Mouse (Mus musculus) MEL (cell line): Measurements from ENCODE around the gene Fgfr2. TPM values are rescaled to one million over a fixed set of nuclear protein-coding genes. Genes with fewer than 3 reads are reported as not detected.

Experiments used
- DNase-seq: peaks from one replicate; pipeline ENCODE4 v3.0.0; 2011; ENCODE audit warnings: low read depth, low spot score
- H3K27ac ChIP-seq: 2 replicates; pipeline ENCODE4 v1.5.1; 2012; ENCODE audit warnings: low read depth, mild to moderate bottlenecking, control low read depth, low read length, moderate library complexity; ENCODE audit not compliant: control insufficient read depth
- H3K27me3 ChIP-seq, 2 experiments: fragments of 150-350 bp in 1 of 2; sonication (generic) in 1 of 2; 2 replicates each; pipeline ENCODE4 v1.6.1; 2012; ENCODE audit warnings: low read length in 2 of 2, mild to moderate bottlenecking in 2 of 2, improper control_type of control experiment in 1 of 2, moderate library complexity in 1 of 2; ENCODE audit not compliant: insufficient read depth in 2 of 2, control insufficient read depth in 1 of 2
- H3K36me3 ChIP-seq, 2 experiments: 2 replicates each; pipeline ENCODE4 v1.6.1; 2012 to 2014; ENCODE audit warnings: low read length in 2 of 2, improper control_type of control experiment in 1 of 2, inconsistent platforms in 1 of 2, mild to moderate bottlenecking in 1 of 2; ENCODE audit not compliant: insufficient read depth in 2 of 2, control insufficient read depth in 1 of 2
- H3K4me1 ChIP-seq, 2 experiments: fragments of 150-350 bp in 1 of 2; sonication (generic) in 1 of 2; 2 replicates each; pipeline ENCODE4 v1.6.1; 2012; ENCODE audit warnings: low read length in 2 of 2, improper control_type of control experiment in 1 of 2, mild to moderate bottlenecking in 1 of 2; ENCODE audit not compliant: insufficient read depth in 2 of 2, control insufficient read depth in 1 of 2
- H3K4me3 ChIP-seq, 2 experiments: fragments of 150-350 bp in 1 of 2; sonication (generic) in 1 of 2; 2 replicates each; pipeline ENCODE4 v1.5.1; 2012; ENCODE audit warnings: low read depth in 2 of 2, low read length in 2 of 2, mild to moderate bottlenecking in 2 of 2, moderate library complexity in 2 of 2, control low read depth in 1 of 2, improper control_type of control experiment in 1 of 2; ENCODE audit not compliant: control insufficient read depth in 1 of 2, insufficient read depth in 1 of 2
- H3K79me2 ChIP-seq: 2 replicates; pipeline ENCODE4 v1.6.1; 2012; ENCODE audit warnings: mild to moderate bottlenecking, low read length, moderate library complexity; ENCODE audit not compliant: control insufficient read depth, poor library complexity, insufficient read depth
- H3K9ac ChIP-seq: 2 replicates; pipeline ENCODE4 v1.6.1; 2012; ENCODE audit warnings: low read depth, mild to moderate bottlenecking, control low read depth, low read length, moderate library complexity; ENCODE audit not compliant: control insufficient read depth, poor library complexity, severe bottlenecking
- H3K9me3 ChIP-seq: fragments of 150-350 bp; sonication (generic); replicated peaks from 2 replicates; pipeline ENCODE4 v1.6.1; 2012; ENCODE audit warnings: mild to moderate bottlenecking, low read length, improper control_type of control experiment, moderate library complexity; ENCODE audit not compliant: insufficient read depth
- CHD1 ChIP-seq: IDR thresholded peaks from 2 replicates; pipeline ENCODE4 v1.6.1; 2012; ENCODE audit warnings: low read depth, mild to moderate bottlenecking, inconsistent platforms, low read length, improper control_type of control experiment
- E2F4 ChIP-seq: IDR thresholded peaks from 2 replicates; pipeline ENCODE4 v1.6.1; 2011; ENCODE audit warnings: low read depth, low read length, improper control_type of control experiment, borderline replicate concordance
- ELF1 ChIP-seq: IDR thresholded peaks from 2 replicates; pipeline ENCODE4 v1.6.1; 2014; ENCODE audit warnings: low read depth, mild to moderate bottlenecking, inconsistent platforms, low read length, improper control_type of control experiment, moderate library complexity
- ETS1 ChIP-seq: IDR thresholded peaks from 2 replicates; pipeline ENCODE4 v1.6.1; 2012; ENCODE audit warnings: low read depth, mild to moderate bottlenecking, inconsistent platforms, low read length, improper control_type of control experiment, moderate library complexity
- GABPA ChIP-seq: IDR thresholded peaks from 2 replicates; pipeline ENCODE4 v1.6.1; 2012; ENCODE audit warnings: low read depth, mild to moderate bottlenecking, inconsistent platforms, low read length, improper control_type of control experiment, moderate library complexity
- GATA1 ChIP-seq: IDR thresholded peaks from 2 replicates; pipeline ENCODE4 v1.6.1; 2011; ENCODE audit warnings: low read depth, low read length, improper control_type of control experiment
- JUND ChIP-seq: IDR thresholded peaks from 2 replicates; pipeline ENCODE4 v1.6.1; 2011; ENCODE audit warnings: low read depth, mild to moderate bottlenecking, improper control_type of control experiment, low read length
- MAFK ChIP-seq: IDR thresholded peaks from 2 replicates; pipeline ENCODE4 v1.6.1; 2011; ENCODE audit warnings: low read depth, mild to moderate bottlenecking, low read length, improper control_type of control experiment, borderline replicate concordance
- MAX ChIP-seq: IDR thresholded peaks from 2 replicates; pipeline ENCODE4 v1.6.1; 2011; ENCODE audit warnings: low read length, improper control_type of control experiment
- MXI1 ChIP-seq: IDR thresholded peaks from 2 replicates; pipeline ENCODE4 v1.6.1; 2011; ENCODE audit warnings: mild to moderate bottlenecking, low read depth, low read length, improper control_type of control experiment
- MYB ChIP-seq: IDR thresholded peaks from 2 replicates; pipeline ENCODE4 v1.6.1; 2011; ENCODE audit warnings: mild to moderate bottlenecking, low read depth, low read length, improper control_type of control experiment
- NRF1 ChIP-seq: IDR thresholded peaks from 2 replicates; pipeline ENCODE4 v1.6.1; 2014; ENCODE audit warnings: low read depth, mild to moderate bottlenecking, inconsistent platforms, low read length, improper control_type of control experiment, moderate library complexity; ENCODE audit not compliant: poor library complexity, insufficient read depth, severe bottlenecking
- POLR2A ChIP-seq, 2 experiments: IDR thresholded peaks; 2 replicates each; pipeline ENCODE4 v1.6.1; 2011 to 2012; ENCODE audit warnings: low read length in 2 of 2, mild to moderate bottlenecking in 2 of 2, control low read depth in 1 of 2, improper control_type of control experiment in 1 of 2, low read depth in 1 of 2, moderate library complexity in 1 of 2; ENCODE audit not compliant: control insufficient read depth in 1 of 2, insufficient read depth in 1 of 2, poor library complexity in 1 of 2
- POLR2AphosphoS2 ChIP-seq: IDR thresholded peaks from 2 replicates; pipeline ENCODE4 v1.6.1; 2011; ENCODE audit warnings: low read length, improper control_type of control experiment
- POLR2AphosphoS5 ChIP-seq: IDR thresholded peaks from 2 replicates; pipeline ENCODE4 v1.6.1; 2012; ENCODE audit warnings: low read depth, borderline replicate concordance, mild to moderate bottlenecking, inconsistent platforms, low read length, moderate library complexity, mixed read lengths
- RAD21 ChIP-seq: IDR thresholded peaks from 2 replicates; pipeline ENCODE4 v1.6.1; 2011; ENCODE audit warnings: mild to moderate bottlenecking, low read depth, low read length, improper control_type of control experiment
- RCOR1 ChIP-seq: IDR thresholded peaks from 2 replicates; pipeline ENCODE4 v1.6.1; 2012; ENCODE audit warnings: low read depth, mild to moderate bottlenecking, inconsistent platforms, low read length, improper control_type of control experiment
- SIN3A ChIP-seq: IDR thresholded peaks from 2 replicates; pipeline ENCODE4 v1.6.1; 2012; ENCODE audit warnings: low read length, improper control_type of control experiment, inconsistent platforms
- SMC3 ChIP-seq: IDR thresholded peaks from 2 replicates; pipeline ENCODE4 v1.6.1; 2011; ENCODE audit warnings: low read depth, low read length, improper control_type of control experiment
- TAL1 ChIP-seq: IDR thresholded peaks from 2 replicates; pipeline ENCODE4 v1.6.1; 2012; ENCODE audit warnings: mild to moderate bottlenecking, inconsistent platforms, low read length, moderate library complexity, mixed read lengths
- TBP ChIP-seq: IDR thresholded peaks from 2 replicates; pipeline ENCODE4 v1.8.0; 2011; ENCODE audit warnings: low read depth, low read length, improper control_type of control experiment
- UBTF ChIP-seq: IDR thresholded peaks from 2 replicates; pipeline ENCODE4 v1.6.1; 2012; ENCODE audit warnings: low read depth, mild to moderate bottlenecking, inconsistent platforms, low read length, improper control_type of control experiment, moderate library complexity, borderline replicate concordance; ENCODE audit not compliant: insufficient read depth
- ZC3H11A ChIP-seq: IDR thresholded peaks from 2 replicates; pipeline ENCODE4 v1.6.1; 2012; ENCODE audit warnings: low read depth, mild to moderate bottlenecking, inconsistent platforms, low read length, improper control_type of control experiment
- ZKSCAN1 ChIP-seq: IDR thresholded peaks from 2 replicates; pipeline ENCODE4 v1.6.1; 2012; ENCODE audit warnings: low read depth, mild to moderate bottlenecking, inconsistent platforms, low read length, improper control_type of control experiment, moderate library complexity
- ZMIZ1 ChIP-seq: IDR thresholded peaks from 2 replicates; pipeline ENCODE4 v1.6.1; 2012; ENCODE audit warnings: low read depth, mild to moderate bottlenecking, inconsistent platforms, low read length, improper control_type of control experiment, moderate library complexity
- polyA plus RNA-seq, 2 experiments: library from polyadenylated mRNA; stranded (reverse) in 1 of 2; unstranded in 1 of 2; fragments of >175 nt in 1 of 2; fragments of >200 nt in 1 of 2; gene quantifications; 2 replicates each; pipeline versions ENCODE4 v1.2.1 to v1.2.4; 2012; ENCODE audit warnings: low replicate concordance in 2 of 2, low read depth in 1 of 2; ENCODE audit not compliant: insufficient read length in 2 of 2, insufficient read depth in 1 of 2, missing spikeins in 1 of 2
- total RNA-seq: library from RNA; depleted of rRNA; stranded (reverse); fragments of 300-350 nt; gene quantifications from 2 replicates; pipeline ENCODE4 v1.2.3, GENCODE M21; 2012

Fgfr2 gene
- total and polyA plus RNA-seq, 3 experiments, result not detected

DNA sequence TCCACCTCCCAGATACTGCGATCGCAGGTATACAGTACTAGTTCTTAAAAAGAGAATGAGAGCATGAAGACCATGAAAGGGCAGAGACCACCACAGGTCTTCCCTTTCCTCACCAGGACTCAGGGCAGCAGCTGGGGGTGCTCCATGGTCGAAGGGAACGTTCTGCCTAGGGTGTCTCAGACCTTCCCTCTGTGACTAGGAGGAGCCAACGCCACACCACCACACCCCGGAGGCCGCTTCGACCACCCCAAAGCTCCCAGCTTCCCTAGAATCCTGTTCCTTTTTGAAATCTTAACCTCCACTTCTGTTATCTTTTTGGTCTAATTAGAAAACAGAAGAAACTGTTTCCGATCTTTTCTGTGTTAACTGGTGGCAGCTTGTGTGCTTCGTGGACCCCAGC lies 347.2 kb downstream of the Fgfr2 start:
- DNase-seq, result no peak
- Histone ChIP-seq H3K9me3 (no peaks in the 10 kb centered on the region), H3K36me3 (peaks cover 0 to 9% of the 10 kb centered on the region in 2 experiments; a peak in 3 of 4 replicates), H3K27ac (no peak overlapping the region), H3K9ac (no peak overlapping the region), H3K27me3 (no peaks in the 10 kb centered on the region), H3K4me3 (no peak overlapping the region), H3K79me2 (no peaks in the 10 kb centered on the region), H3K4me1 (peaks cover 8 to 13% of the 10 kb centered on the region in 2 experiments)
- TF ChIP-seq ZC3H11A (no peak), MAX (no peak), TBP (no peak), ZMIZ1 (no peak), TAL1 (no peak), MYB (no peak)

DNA sequence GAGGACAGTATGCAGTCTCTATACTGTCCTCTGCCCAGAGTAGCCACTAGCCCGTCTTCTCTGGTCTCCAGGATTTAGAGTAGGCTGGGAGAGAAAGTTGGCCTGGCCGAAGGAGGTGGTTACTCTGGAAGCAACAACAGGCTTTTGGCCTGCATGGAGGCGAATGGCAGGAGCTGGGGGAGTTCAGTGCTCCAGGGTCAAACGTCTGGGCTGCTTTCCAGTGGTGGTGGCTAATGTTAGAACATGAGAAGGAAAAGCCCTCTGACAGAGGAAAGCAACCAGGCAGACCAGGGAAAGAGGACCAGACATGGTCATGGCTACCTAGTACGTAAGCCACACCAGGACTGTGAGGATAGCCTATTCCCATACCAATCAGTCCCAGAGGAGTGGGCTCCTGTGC lies 347.8 kb downstream of the Fgfr2 start:
- Histone ChIP-seq H3K79me2 (no peaks in the 10 kb centered on the region), H3K9ac (no peak overlapping the region), H3K27ac (no peak overlapping the region), H3K9me3 (no peaks in the 10 kb centered on the region), H3K27me3 (no peaks in the 10 kb centered on the region), H3K4me3 (no peak overlapping the region), H3K4me1 (peaks cover 8 to 13% of the 10 kb centered on the region in 2 experiments), H3K36me3 (peaks cover 0 to 9% of the 10 kb centered on the region in 2 experiments; a peak in 3 of 4 replicates)
- no peak for TF ChIP-seq POLR2A (IDR thresholded peaks at IDR 0.05; ENCODE audit: control insufficient read depth in 1 of 2, insufficient read depth in 1 of 2, low read depth in 1 of 2, low read length in 2 of 2, poor library complexity in 1 of 2)
- no peak for TF ChIP-seq SIN3A
- no peak for TF ChIP-seq POLR2AphosphoS5
- DNase-seq, result no peak

DNA sequence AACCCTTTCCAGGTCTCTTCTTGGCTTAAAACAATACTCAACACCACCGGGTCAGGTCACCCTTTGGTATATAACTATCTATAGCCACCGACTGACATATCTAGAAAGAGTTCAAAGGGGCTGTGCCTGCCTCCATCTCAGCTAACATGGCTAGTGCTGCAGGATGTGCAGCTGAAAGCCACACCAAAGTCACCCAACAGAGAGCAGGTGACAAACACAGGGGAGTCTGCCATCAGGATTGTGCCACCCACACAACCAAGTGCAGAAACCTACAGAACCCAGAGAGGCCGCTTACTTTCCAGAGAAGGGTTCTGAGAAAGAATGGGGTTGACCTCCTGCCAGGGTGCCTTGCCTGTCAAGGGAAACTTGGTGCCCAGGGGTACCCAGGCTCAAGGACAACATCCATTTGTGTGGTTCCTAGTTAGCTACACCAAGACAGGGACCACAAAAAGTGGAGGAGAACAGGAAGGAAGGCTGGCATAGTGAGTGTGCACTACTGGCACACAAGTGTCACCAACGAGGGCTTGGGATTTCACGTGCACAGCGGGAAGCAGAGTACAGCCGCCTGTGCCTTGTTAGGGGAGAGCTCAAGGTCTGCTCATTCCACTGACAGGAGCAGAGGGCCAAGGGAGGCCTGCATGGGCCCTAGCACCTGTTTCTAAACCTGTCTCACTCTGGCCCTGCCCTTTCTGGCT lies 350.0 kb downstream of the Fgfr2 start:
- H3K27me3 ChIP-seq, result no peaks in the 10 kb centered on the region
- DNase-seq, result no peak
- TF ChIP-seq NRF1 (no peak), MAFK (no peak), GATA1 (no peak), ELF1 (no peak), MAX (no peak), MXI1 (no peak), ZKSCAN1 (no peak), MYB (no peak), RCOR1 (no peak), CHD1 (no peak), UBTF (no peak), ETS1 (no peak), POLR2AphosphoS2 (no peak), RAD21 (no peak), SMC3 (no peak), GABPA (no peak), SIN3A (no peak), E2F4 (no peak), JUND (no peak)
- H3K4me1 ChIP-seq, result peaks cover 8 to 16% of the 10 kb centered on the region in 2 experiments
- H3K4me3 ChIP-seq, result no peak overlapping the region
- H3K79me2 ChIP-seq, result no peaks in the 10 kb centered on the region
- no peaks in the 10 kb centered on the region for H3K9me3 ChIP-seq
- H3K9ac ChIP-seq, result no peak overlapping the region
- H3K27ac ChIP-seq, result no peak overlapping the region
- H3K36me3 ChIP-seq, result peaks cover 0 to 11% of the 10 kb centered on the region in 2 experiments
